Mouse (Mus musculus): ENCODE measurements around the gene Ndufa5. TPM values are rescaled to one million over a fixed set of nuclear protein-coding genes. Genes with fewer than 3 reads are reported as not detected.

The Ndufa5 gene
- polyA plus RNA-seq, 1 experiment from 2014 or later: 270 TPM

DNA sequence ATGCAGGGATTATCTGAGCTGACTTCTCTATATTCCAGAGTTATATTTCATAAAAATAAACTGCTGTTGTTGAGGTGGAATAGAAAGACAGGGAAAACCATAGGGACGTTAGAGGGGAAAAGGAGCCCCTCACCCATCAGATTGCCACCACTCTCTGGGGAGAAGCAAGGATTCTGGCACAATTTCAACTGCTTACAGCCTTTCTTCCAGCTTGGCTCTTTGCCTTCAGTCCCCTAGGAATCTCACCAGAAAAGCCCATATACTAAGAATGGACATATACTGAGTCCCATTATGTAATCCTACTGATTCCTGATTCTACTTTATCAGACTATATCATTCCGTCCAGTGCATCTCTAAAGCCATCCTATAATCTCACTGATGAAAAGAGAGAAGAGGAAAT, 23.7 kb downstream of the Ndufa5 start:
- no peaks in the 10 kb centered on the region for H3K36me3 ChIP-seq (replicated peaks)
- H3K4me3 ChIP-seq: no peak overlapping the region
- WGBS: 79% methylated on average over 2 of the region's 2 CpGs
- H3K9me3 ChIP-seq: no peaks in the 10 kb centered on the region
- no peaks in the 10 kb centered on the region for H3K4me1 ChIP-seq
- no peak for DNase-seq (ENCODE audit: low spot score)
- no peaks in the 10 kb centered on the region for H3K27me3 ChIP-seq (replicated peaks; ENCODE audit: low read depth, poor library complexity, severe bottlenecking)
- no peak overlapping the region for H3K27ac ChIP-seq (replicated peaks)

DNA sequence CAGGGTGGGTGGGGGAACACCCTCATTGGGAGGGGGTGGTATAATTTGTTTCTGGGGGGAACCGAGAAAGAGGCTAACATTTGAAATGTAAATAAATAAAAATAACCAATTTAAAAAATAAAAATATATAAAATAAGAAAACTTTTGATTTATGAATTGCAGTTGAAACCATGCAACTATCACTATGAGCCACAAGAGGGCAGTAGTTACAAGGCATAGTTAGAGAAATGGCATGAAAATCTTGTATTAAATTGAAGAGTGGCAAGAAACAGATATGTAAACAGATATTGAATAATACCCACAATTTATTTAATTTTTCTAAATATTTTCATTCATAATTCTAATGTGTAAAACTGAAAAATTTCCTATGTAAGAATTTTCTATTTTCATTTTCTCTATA, 37.5 kb downstream of the Ndufa5 start:
- Histone ChIP-seq H3K27ac (replicated peaks) (no peak overlapping the region), H3K4me3 (no peak overlapping the region), H3K9me3 (no peaks in the 10 kb centered on the region), H3K27me3 (replicated peaks; ENCODE audit: low read depth, poor library complexity, severe bottlenecking) (no peaks in the 10 kb centered on the region), H3K36me3 (replicated peaks) (no peaks in the 10 kb centered on the region), H3K4me1 (no peaks in the 10 kb centered on the region)
- 26% methylated on average over 1 of the region's 1 CpGs for WGBS
- no peak for DNase-seq (ENCODE audit: low spot score)

DNA sequence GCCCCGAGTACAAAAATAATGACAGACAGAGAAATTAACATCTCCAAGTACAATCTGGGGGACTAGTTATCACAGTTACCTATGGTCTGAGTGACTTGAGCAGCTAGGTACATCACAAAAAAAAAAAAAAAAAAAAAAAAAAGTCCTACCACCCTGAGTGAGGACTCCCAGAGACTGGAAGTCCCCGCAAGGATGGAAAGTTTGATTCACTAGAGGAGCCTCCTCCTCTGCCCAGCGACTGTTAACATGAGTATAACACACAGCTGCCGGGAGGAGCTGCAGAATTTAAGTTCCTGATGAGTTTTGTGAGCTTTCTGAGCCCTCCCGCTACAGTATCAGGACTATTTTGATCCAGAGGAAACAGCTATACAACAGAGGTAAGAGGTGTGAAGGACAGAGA, 41.3 kb downstream of the Ndufa5 start:
- WGBS: 80% methylated on average over 5 of the region's 5 CpGs
- no peak for DNase-seq (ENCODE audit: low spot score)
- no peaks in the 10 kb centered on the region for H3K9me3 ChIP-seq

DNA sequence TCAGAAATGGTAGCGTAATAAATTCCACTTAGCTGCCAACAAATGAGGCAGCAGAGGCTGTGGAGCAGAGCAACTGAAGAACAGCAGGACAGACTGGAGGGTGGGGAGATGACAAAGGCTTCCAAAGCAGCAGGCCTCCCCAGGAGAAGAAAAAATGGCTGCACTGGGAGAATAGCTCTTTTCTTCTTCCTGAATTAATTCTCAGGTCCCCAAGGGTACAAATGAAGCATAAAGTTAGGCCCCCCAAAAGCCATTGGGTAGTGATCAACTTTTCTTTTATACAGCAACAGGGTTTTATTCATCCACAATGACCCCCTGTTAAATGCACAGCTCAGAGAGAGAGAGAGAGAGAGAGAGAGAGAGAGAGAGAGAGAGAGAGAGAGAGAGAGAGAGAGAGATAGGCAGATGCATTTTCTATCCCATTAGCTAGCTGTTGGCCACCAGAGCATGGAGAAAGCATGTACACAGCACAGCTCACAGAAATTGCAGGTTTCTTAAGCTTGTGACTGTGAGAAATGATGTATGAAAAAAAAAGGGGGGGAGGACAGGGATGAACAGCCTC, 57.2 kb downstream of the Ndufa5 start:
- Histone ChIP-seq H3K27me3 (replicated peaks; ENCODE audit: low read depth, poor library complexity, severe bottlenecking) (no peaks in the 10 kb centered on the region), H3K27ac (replicated peaks) (no peak overlapping the region), H3K9me3 (no peaks in the 10 kb centered on the region), H3K4me1 (no peaks in the 10 kb centered on the region), H3K4me3 (no peak overlapping the region), H3K36me3 (replicated peaks) (no peaks in the 10 kb centered on the region)
- WGBS: 62% methylated on average over 1 of the region's 1 CpGs
- no peak for DNase-seq (ENCODE audit: low spot score)

More for the DNA sequence above, 41.3 kb downstream of the Ndufa5 start:
- Histone ChIP-seq H3K36me3 (replicated peaks) (no peaks in the 10 kb centered on the region), H3K27ac (replicated peaks) (no peak overlapping the region), H3K4me1 (no peaks in the 10 kb centered on the region), H3K4me3 (no peak overlapping the region), H3K27me3 (replicated peaks; ENCODE audit: low read depth, poor library complexity, severe bottlenecking) (no peaks in the 10 kb centered on the region)

DNA sequence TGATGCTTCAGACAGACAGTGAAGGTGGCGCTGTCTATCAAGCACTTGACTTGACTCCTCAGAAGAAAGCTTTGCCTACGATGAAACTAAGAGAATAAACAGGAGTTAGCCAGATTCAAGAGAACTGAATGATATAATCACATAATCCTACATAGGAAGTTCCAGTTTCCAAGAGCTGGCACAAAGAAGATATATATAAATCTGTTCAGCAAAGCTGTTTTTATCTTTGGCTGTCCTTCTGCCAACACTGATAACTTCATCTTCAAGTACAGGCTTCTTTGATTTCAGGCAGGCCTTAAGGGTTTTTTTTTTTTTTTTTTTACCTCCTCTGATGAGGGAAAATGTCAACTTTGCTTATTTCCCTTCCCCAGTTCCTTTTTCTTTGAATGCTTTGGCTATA, 57.7 kb downstream of the Ndufa5 start:
- H3K27me3 ChIP-seq (replicated peaks; ENCODE audit: low read depth, poor library complexity, severe bottlenecking): no peaks in the 10 kb centered on the region
- 85% methylated on average over 2 of the region's 2 CpGs for WGBS
- H3K27ac ChIP-seq (replicated peaks): no peak overlapping the region
- H3K4me3 ChIP-seq: no peak overlapping the region
- H3K36me3 ChIP-seq (replicated peaks): no peaks in the 10 kb centered on the region
- no peak for DNase-seq (ENCODE audit: low spot score)
- no peaks in the 10 kb centered on the region for H3K4me1 ChIP-seq
- H3K9me3 ChIP-seq: no peaks in the 10 kb centered on the region

Other genes starting within 250 kb of the Ndufa5 start
- 0.20 and 0.26 TPM in 2 replicates for gene Iqub, start 12.9 kb downstream of the Ndufa5 start, polyA plus RNA-seq (2016; fragmentation: Nextera tagmentation; extraction: Ambion mirVana)
- gene Asb15, start 131 bp upstream of the Ndufa5 start, polyA plus RNA-seq (2016; fragmentation: Nextera tagmentation; extraction: Ambion mirVana): not detected in 2 replicates
- gene Lmod2, start 69.7 kb upstream of the Ndufa5 start, polyA plus RNA-seq (2016; fragmentation: Nextera tagmentation; extraction: Ambion mirVana): not detected in 2 replicates
- gene Wasl, start 137.0 kb upstream of the Ndufa5 start, polyA plus RNA-seq (2016; fragmentation: Nextera tagmentation; extraction: Ambion mirVana): 60.6 and 65.5 TPM in 2 replicates
- gene Hyal6, start 205.2 kb upstream of the Ndufa5 start, polyA plus RNA-seq (2016; fragmentation: Nextera tagmentation; extraction: Ambion mirVana): not detected in 2 replicates
- not detected in 2 replicates for gene Hyal4, start 220.3 kb upstream of the Ndufa5 start, polyA plus RNA-seq (2016; fragmentation: Nextera tagmentation; extraction: Ambion mirVana)